Mouse (Mus musculus): ENCODE data around the gene Atp13a4. TPM values are rescaled to one million over a fixed set of nuclear protein-coding genes. Genes with fewer than 3 reads are reported as not detected.

Gene Atp13a4
- polyA plus RNA-seq, 1 experiment from 2014 or later: not detected

DNA sequence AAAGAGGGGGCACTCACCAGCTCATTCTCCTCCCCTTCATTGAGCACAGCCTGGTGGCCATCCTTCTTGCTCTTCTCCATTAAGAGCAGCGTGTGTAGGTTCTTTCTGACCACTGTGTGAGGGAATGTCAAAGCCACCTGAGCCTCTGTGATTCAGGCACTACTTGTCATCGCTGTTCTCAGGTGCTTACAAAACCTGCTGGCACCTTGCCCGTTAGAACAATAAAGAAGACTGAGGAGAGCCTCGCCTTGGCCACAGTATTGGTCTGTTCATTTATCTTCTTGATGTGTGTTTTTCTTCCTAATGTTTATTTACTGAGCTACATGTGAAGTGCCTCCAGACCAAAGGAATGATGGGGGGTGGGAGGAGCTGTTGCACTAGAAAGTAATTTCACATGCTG is 166.2 kb downstream of the Atp13a4 start, which contains the start of gene Atp13a5:
TSS of gene Atp13a5 (minus strand) at position 275 of the 400 bp plus-strand sequence.
- no peak within 1 kb of the TSS for H3K27ac ChIP-seq
- H3K27me3 ChIP-seq (replicated peaks): no peaks in the 10 kb centered on the region
- H3K4me3 ChIP-seq: no peak within 1 kb of the TSS
- 56% methylated on average over 4 of the region's 4 CpGs for WGBS (ENCODE audit: insufficient replicate concordance)
- no peak for ATAC-seq
- H3K4me1 ChIP-seq: no peaks in the 10 kb centered on the region
- H3K9me3 ChIP-seq (replicated peaks): no peaks in the 10 kb centered on the region
- no peak within 1 kb of the TSS for H3K9ac ChIP-seq
- no peaks in the 10 kb centered on the region for H3K36me3 ChIP-seq
- H3K4me2 ChIP-seq: no peak within 1 kb of the TSS

DNA sequence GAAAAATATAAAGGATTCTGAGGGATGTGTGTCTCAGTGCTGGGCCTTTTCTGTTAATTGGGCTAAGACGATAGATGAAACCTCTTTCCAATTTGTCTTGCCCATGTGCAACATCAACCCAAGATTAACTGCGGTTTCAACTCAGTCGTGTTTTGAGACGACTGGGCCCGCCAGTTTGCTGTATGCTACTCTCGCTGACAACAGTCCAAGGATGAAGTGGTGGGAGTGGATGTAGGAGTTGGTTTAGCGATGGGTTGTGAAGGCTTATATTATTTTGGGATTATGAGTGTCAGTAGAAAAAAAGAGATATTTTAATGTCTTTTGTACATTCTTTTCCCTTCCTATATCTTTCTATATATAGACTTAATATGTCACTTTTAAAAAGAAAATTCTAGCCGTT is 170.0 kb downstream of the Atp13a4 start:
- Histone ChIP-seq H3K4me1 (no peaks in the 10 kb centered on the region), H3K9me3 (replicated peaks) (no peaks in the 10 kb centered on the region), H3K27me3 (replicated peaks) (no peaks in the 10 kb centered on the region), H3K9ac (no peak overlapping the region), H3K27ac (no peak overlapping the region), H3K36me3 (no peaks in the 10 kb centered on the region), H3K4me3 (no peak overlapping the region), H3K4me2 (no peak overlapping the region)
- no peak for ATAC-seq
- WGBS (ENCODE audit: insufficient replicate concordance): 71% methylated on average over 8 of the region's 8 CpGs

Other genes with a start within 250 kb of the Atp13a4 start
- gene Atp13a5, start 166.1 kb downstream of the Atp13a4 start, polyA plus RNA-seq (2016; fragmentation: Nextera tagmentation; extraction: Ambion mirVana): not detected in 2 replicates
- 33.1 and 33.9 TPM in 2 replicates for gene Opa1, start 34.5 kb upstream of the Atp13a4 start, polyA plus RNA-seq (2016; fragmentation: Nextera tagmentation; extraction: Ambion mirVana)